Mouse (Mus musculus) kidney, postnatal 0 days (tissue): ENCODE results near the gene Ada. TPM values are rescaled to one million over a fixed set of nuclear protein-coding genes. Genes with fewer than 3 reads are reported as not detected.

Experiments used
- ATAC-seq: fragments of 200-750 bp; cut with Nextera tagmentation; replicated peaks from 2 replicates; pipeline ENCODE4 v1.8.0; 2017; ENCODE audit warnings: low read depth, moderate number of reproducible peaks, moderate TSS enrichment, moderate library complexity; ENCODE audit not compliant: low FRiP score
- DNase-seq: peaks from one replicate; pipeline ENCODE4 v3.0.0-alpha.2; 2016; ENCODE audit warnings: low spot score
- H3K27ac ChIP-seq: fragments of 300-500 bp; sonication (generic); 2 replicates; pipeline ENCODE4 v1.5.1; 2014; ENCODE audit warnings: mild to moderate bottlenecking
- H3K27me3 ChIP-seq: fragments of 300-500 bp; sonication (generic); 2 replicates; pipeline ENCODE4 v1.6.1; 2014; ENCODE audit warnings: low read length, mixed read lengths; ENCODE audit not compliant: insufficient read depth
- H3K36me3 ChIP-seq: fragments of 300-500 bp; sonication (generic); 2 replicates; pipeline ENCODE4 v1.6.1; 2014; ENCODE audit warnings: low read length, mixed read lengths; ENCODE audit not compliant: insufficient read depth
- H3K4me1 ChIP-seq: fragments of 300-500 bp; sonication (generic); replicated peaks from 2 replicates; pipeline ENCODE4 v1.6.1; 2014; ENCODE audit warnings: antibody characterized with exemption, low read length, mixed read lengths; ENCODE audit not compliant: insufficient read depth
- H3K4me2 ChIP-seq: fragments of 300-500 bp; sonication (generic); 2 replicates; pipeline ENCODE4 v1.6.1; 2014; ENCODE audit warnings: mild to moderate bottlenecking, low read length, moderate library complexity, mixed read lengths
- H3K4me3 ChIP-seq: fragments of 300-500 bp; sonication (generic); replicated peaks from 2 replicates; pipeline ENCODE4 v1.5.1; 2014; ENCODE audit warnings: low read depth, low read length
- H3K9ac ChIP-seq: fragments of 300-500 bp; sonication (generic); 2 replicates; pipeline ENCODE4 v1.6.1; 2014; ENCODE audit warnings: low read depth, low read length
- H3K9me3 ChIP-seq: fragments of 300-500 bp; sonication (generic); replicated peaks from 2 replicates; pipeline ENCODE4 v1.6.1; 2016; ENCODE audit warnings: low read length, inconsistent platforms, mixed read lengths
- CTCF ChIP-seq: IDR thresholded peaks from 2 replicates; pipeline ENCODE4 v1.5.1; 2016; ENCODE audit warnings: antibody characterized with exemption, low read depth, mild to moderate bottlenecking, moderate library complexity
- WGBS: fragments of 180-500 bp; shearing (Covaris S2); extraction: QIAGEN DNeasy Blood & Tissue Kit; methylation state at CpG from one replicate; pipeline ENCODE4 v1.1.7; 2014; 5-methylcytosine and 5-hydroxymethylcytosine counted together
- polyA plus RNA-seq: library from polyadenylated mRNA; unstranded; fragments of >200 nt; fragmentation: Nextera tagmentation; extraction: Ambion mirVana; gene quantifications from 2 replicates; pipeline ENCODE4 v1.2.1, GENCODE M21; 2015

Ada gene
- polyA plus RNA-seq, 1 experiment from 2014 or later = 7.7 TPM

- no peaks in the 10 kb centered on the region for H3K4me1 ChIP-seq
- H3K27ac ChIP-seq = no peak overlapping the region
- H3K36me3 ChIP-seq = no peaks in the 10 kb centered on the region
- no peak for ATAC-seq
- H3K4me2 ChIP-seq = no peak overlapping the region
- H3K9ac ChIP-seq = no peak overlapping the region
- H3K27me3 ChIP-seq = no peaks in the 10 kb centered on the region
- DNase-seq = no peak
- H3K4me3 ChIP-seq = no peak overlapping the region
- TF ChIP-seq CTCF = no peak
- 88% methylated on average over 6 of the region's 6 CpGs for WGBS
- H3K9me3 ChIP-seq = no peaks in the 10 kb centered on the region
Measured at GRCm38 (mm10) chr2:163783368-163783767, 33.3 kb upstream of the Ada start.

- Histone ChIP-seq H3K27ac (no peak overlapping the region), H3K9ac (no peak overlapping the region), H3K4me3 (no peak overlapping the region), H3K4me2 (no peak overlapping the region), H3K9me3 (no peaks in the 10 kb centered on the region), H3K36me3 (no peaks in the 10 kb centered on the region), H3K27me3 (no peaks in the 10 kb centered on the region), H3K4me1 (no peaks in the 10 kb centered on the region)
- WGBS = 73% methylated on average over 4 of the region's 4 CpGs
- ATAC-seq (no peak), DNase-seq (no peak)
- no peak for TF ChIP-seq CTCF
Measured at GRCm38 (mm10) chr2:163778896-163779295, 28.9 kb upstream of the Ada start.

- no peaks in the 10 kb centered on the region for H3K27me3 ChIP-seq
- no peaks in the 10 kb centered on the region for H3K36me3 ChIP-seq
- no peak overlapping the region for H3K9ac ChIP-seq
- H3K4me1 ChIP-seq = no peaks in the 10 kb centered on the region
- no peak overlapping the region for H3K27ac ChIP-seq
- TF ChIP-seq CTCF = no peak
- no peaks in the 10 kb centered on the region for H3K9me3 ChIP-seq
- no peak for ATAC-seq
- no peak overlapping the region for H3K4me2 ChIP-seq
- DNase-seq = no peak
- H3K4me3 ChIP-seq = no peak overlapping the region
- WGBS = 11% methylated on average over 2 of the region's 2 CpGs
Measured at GRCm38 (mm10) chr2:163777061-163777460, 27.0 kb upstream of the Ada start.

GRCm38 (mm10) chr2:163776661-163777060 is 26.6 kb upstream of the Ada start:
- TF ChIP-seq CTCF = no peak
- H3K9ac ChIP-seq = no peak overlapping the region
- H3K36me3 ChIP-seq = no peaks in the 10 kb centered on the region
- H3K4me2 ChIP-seq = no peak overlapping the region
- no peak overlapping the region for H3K27ac ChIP-seq
- H3K9me3 ChIP-seq = no peaks in the 10 kb centered on the region
- 26% methylated on average over 13 of the region's 13 CpGs for WGBS
- no peak for DNase-seq
- no peaks in the 10 kb centered on the region for H3K27me3 ChIP-seq
- no peak for ATAC-seq
- H3K4me1 ChIP-seq = no peaks in the 10 kb centered on the region
- H3K4me3 ChIP-seq = no peak overlapping the region

- Histone ChIP-seq H3K27me3 (no peaks in the 10 kb centered on the region), H3K4me3 (no peak overlapping the region), H3K36me3 (no peaks in the 10 kb centered on the region), H3K4me1 (no peaks in the 10 kb centered on the region), H3K4me2 (no peak overlapping the region), H3K27ac (no peak overlapping the region), H3K9ac (no peak overlapping the region), H3K9me3 (no peaks in the 10 kb centered on the region)
- no peak for DNase-seq
- ATAC-seq = no peak
- 85% methylated on average over 8 of the region's 8 CpGs for WGBS
- TF ChIP-seq CTCF = no peak
Measured at GRCm38 (mm10) chr2:163770731-163771130, 20.7 kb upstream of the Ada start.

GRCm38 (mm10) chr2:163766890-163767289 is 16.9 kb upstream of the Ada start:
- WGBS = 80% methylated on average over 1 of the region's 1 CpGs
- no peak for TF ChIP-seq CTCF

GRCm38 (mm10) chr2:163766261-163766660 is 16.2 kb upstream of the Ada start:
- Histone ChIP-seq H3K4me2 (no peak overlapping the region), H3K27me3 (no peaks in the 10 kb centered on the region), H3K9ac (no peak overlapping the region), H3K9me3 (no peaks in the 10 kb centered on the region), H3K27ac (no peak overlapping the region), H3K36me3 (no peaks in the 10 kb centered on the region), H3K4me3 (no peak overlapping the region), H3K4me1 (no peaks in the 10 kb centered on the region)
- ATAC-seq (no peak), DNase-seq (no peak)
- no peak for TF ChIP-seq CTCF

More at GRCm38 (mm10) chr2:163766890-163767289, 16.9 kb upstream of the Ada start:
- no peak overlapping the region for H3K27ac ChIP-seq
- H3K36me3 ChIP-seq = no peaks in the 10 kb centered on the region
- H3K9me3 ChIP-seq = no peaks in the 10 kb centered on the region
- ATAC-seq = no peak
- H3K4me3 ChIP-seq = no peak overlapping the region
- H3K4me1 ChIP-seq = no peaks in the 10 kb centered on the region
- H3K27me3 ChIP-seq = no peaks in the 10 kb centered on the region
- DNase-seq = no peak
- no peak overlapping the region for H3K4me2 ChIP-seq
- no peak overlapping the region for H3K9ac ChIP-seq
